Mouse (Mus musculus) cortical plate, adult 2 months (tissue): ENCODE data around the gene Dcst1.
A peak's percentile ranks its signal among the peaks of the same experiment; 100 is the strongest.

Experiments used
- CTCF ChIP-seq: fragments of 200-500 bp; IDR thresholded peaks from 2 replicates; pipeline ENCODE4 v1.5.1; 2011; ENCODE audit warnings: mild to moderate bottlenecking, control low read depth, low read length; ENCODE audit not compliant: insufficient read depth; ENCODE audit errors: extremely low read depth
- POLR2A ChIP-seq: fragments of 200-500 bp; IDR thresholded peaks from 2 replicates; pipeline ENCODE4 v1.6.1; 2011; ENCODE audit warnings: mild to moderate bottlenecking, low read length, control low read depth; ENCODE audit not compliant: insufficient read depth; ENCODE audit errors: extremely low read depth

DNA sequence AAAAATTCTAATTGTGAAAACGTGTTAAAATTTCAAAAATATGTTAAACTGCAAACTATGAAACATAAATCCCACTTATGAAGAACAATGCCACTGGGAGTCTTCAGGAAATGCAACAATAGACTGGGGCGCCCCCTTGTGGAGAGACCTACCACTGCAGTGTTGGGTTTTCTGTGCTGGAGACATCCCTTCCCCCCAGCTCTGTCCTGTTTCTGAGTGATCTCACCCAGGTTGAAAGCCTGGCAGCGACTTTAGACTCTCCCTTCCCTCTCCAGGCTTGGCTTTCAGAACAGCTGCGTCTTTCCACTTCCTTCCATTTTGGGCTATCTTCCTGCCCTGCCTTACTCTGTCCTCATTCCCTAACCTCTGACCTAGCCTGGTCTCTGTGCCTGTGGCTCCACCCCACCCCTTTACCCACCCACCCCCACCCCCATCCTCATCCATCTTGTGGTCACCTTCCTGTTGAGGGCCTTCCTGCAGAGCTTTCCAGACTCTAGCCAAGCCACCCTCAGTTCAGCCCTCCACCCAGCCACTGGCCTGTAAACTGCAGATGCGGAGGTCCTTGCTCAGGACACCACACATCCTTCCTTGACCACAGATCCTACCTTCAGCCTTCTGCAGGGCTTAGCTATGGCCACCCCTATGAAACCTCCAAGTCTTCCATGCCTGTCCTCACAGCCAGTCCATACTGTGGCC is 10.1 kb downstream of the Dcst1 start:
- TF ChIP-seq CTCF = peak; percentile 88
- no peak for TF ChIP-seq POLR2A
